ENCODE assay signal across 26 mouse cellular contexts in the genomic region with DNA sequence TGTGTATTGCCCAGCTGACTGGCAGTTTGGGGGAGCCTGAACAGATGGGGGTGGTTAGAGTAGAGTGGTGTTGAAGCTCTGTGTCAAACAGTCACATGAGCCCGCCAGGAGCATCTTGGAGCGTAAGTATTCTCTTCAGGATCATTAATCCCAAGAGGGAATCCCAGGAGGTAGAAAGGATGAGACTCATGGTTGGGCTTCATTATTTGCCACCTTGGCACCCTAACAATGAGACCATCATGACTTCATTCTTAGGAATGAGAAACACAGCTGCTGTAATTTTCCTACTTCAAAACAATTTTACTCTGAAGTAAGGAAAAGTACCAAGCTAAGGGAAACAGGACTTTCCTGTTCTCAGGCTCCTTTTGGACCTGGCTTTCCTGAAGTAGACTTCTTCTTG. TPM values are rescaled to one million over a fixed set of nuclear protein-coding genes. Genes with fewer than 3 reads are reported as not detected.
DNase-seq lines count a peak whose midpoint lies in the region; ATAC-seq and TF ChIP-seq lines count a peak whose summit lies in the region.
"Had no signal": no experiment of that assay in that cellular context is flagged by ENCODE, and none has a peak within 500 bp of the region (broad histone marks: within the 10 kb centered on the region; RNA-seq: fewer than 3 reads in every experiment).

No protein-coding gene starts in this region.

- H3K4me2 ChIP-seq in kidney, embryonic 14.5 days (replicated peaks; ENCODE audit: low read depth, low read length) = no peak overlapping the region
- H3K4me2 ChIP-seq: embryonic facial prominence, embryonic 13.5 days; embryonic facial prominence, embryonic 15.5 days; forebrain, embryonic 12.5 days had no signal

- no peak overlapping the region for H3K9ac ChIP-seq in kidney, embryonic 14.5 days (ENCODE audit: low read depth, low read length)
- H3K9ac ChIP-seq: embryonic facial prominence, embryonic 13.5 days; embryonic facial prominence, embryonic 15.5 days; forebrain, embryonic 12.5 days had no signal

- no peak for TF ChIP-seq CTCF in kidney, adult 2 months (conservative IDR thresholded peaks at IDR 0.05; ENCODE audit: insufficient read depth, insufficient read length, low read depth, low read length)
- no peak for TF ChIP-seq CTCF in Patski (IDR thresholded peaks at IDR 0.05)

- in situ Hi-C loops in Patski (cut with MboI; ENCODE audit: low pct_unique_long_range_greater_than_20kb) = no loop called here

- no peak for DNase-seq in kidney, adult 2 months
- peak; percentile 67 for DNase-seq in Patski (ENCODE audit: low read depth, low spot score)
- DNase-seq in layer of hippocampus, postnatal 25 days (ENCODE audit: extremely low spot score in 1 of 2, low spot score in 1 of 2) = no peak
- DNase-seq: adrenal gland, adult 8-10 months; adrenal gland, postnatal 14 days; adrenal gland, postnatal 36 days; cerebellum, adult 11-12 months; cerebellum, adult 2 months; cerebellum, adult 9-11 months; cerebellum, postnatal 14 days; cerebellum, postnatal 36 days; embryo, embryonic 11 days had no signal

- WGBS in kidney, adult 2 months = 42% methylated on average over 2 of the region's 2 CpGs
- 58% methylated on average over 2 of the region's 2 CpGs for WGBS in kidney, embryonic 14.5 days

- CTCF ChIA-PET in Patski (lab: Charles Lee) = interaction anchor here (0.8 to 1.2 kb wide), 3 partner anchors 37 to 47 kb away, joined by 3 read pairs; no protein-coding TSS in a partner anchor

- TF ChIP-seq POLR2A in kidney, adult 2 months (IDR thresholded peaks at IDR 0.05; ENCODE audit: low read depth, low read length) = no peak

- H3K4me3 ChIP-seq in kidney, adult 2 months (ENCODE audit: insufficient read depth, low read depth, low read length) = no peak overlapping the region
- H3K4me3 ChIP-seq in kidney, embryonic 14.5 days (ENCODE audit: low read length) = no peak overlapping the region
- H3K4me3 ChIP-seq: embryonic facial prominence, embryonic 13.5 days; embryonic facial prominence, embryonic 15.5 days; erythroblast, embryonic 14.5 days; forebrain, embryonic 10.5 days; forebrain, embryonic 12.5 days had no signal

- no peaks in the 10 kb centered on the region for H3K9me3 ChIP-seq in kidney, embryonic 14.5 days (ENCODE audit: control insufficient read depth, low read length)
- H3K9me3 ChIP-seq: embryonic facial prominence, embryonic 13.5 days; embryonic facial prominence, embryonic 15.5 days; forebrain, embryonic 12.5 days had no signal

- H3K27ac ChIP-seq in kidney, adult 2 months (ENCODE audit: insufficient read depth, low read depth, low read length) = peak overlapping the region; percentile 30; the same call in 1 of the 2 replicates
- H3K27ac ChIP-seq in kidney, embryonic 14.5 days (ENCODE audit: low read depth, low read length) = no peak overlapping the region
- H3K27ac ChIP-seq: embryonic facial prominence, embryonic 13.5 days; embryonic facial prominence, embryonic 15.5 days; forebrain, embryonic 10.5 days; forebrain, embryonic 12.5 days had no signal

- ATAC-seq in kidney, embryonic 14.5 days (ENCODE audit: low FRiP score, low TSS enrichment) = no peak
- ATAC-seq in Patski = peak; percentile 66
- ATAC-seq in CD4-positive, CD25-positive, alpha-beta regulatory T cell, adult 4 months = no peak
- ATAC-seq: activated CD4-positive, CD25-positive, alpha-beta regulatory T cell, adult 4 months; forebrain, embryonic 14.5 days; forebrain, embryonic 16.5 days had no signal

- POLR2A ChIA-PET in Patski (lab: Charles Lee) = interaction anchor here (0.6 to 1.6 kb wide), 2 partner anchors 10 to 35 kb away, joined by 4 to 7 read pairs; a partner anchor contains a TSS

- no peaks in the 10 kb centered on the region for H3K4me1 ChIP-seq in kidney, adult 2 months (ENCODE audit: control insufficient read depth, insufficient read depth, low read length)
- no peaks in the 10 kb centered on the region for H3K4me1 ChIP-seq in kidney, embryonic 14.5 days (ENCODE audit: control insufficient read depth, insufficient read depth, low read length)
- H3K4me1 ChIP-seq: embryonic facial prominence, embryonic 13.5 days; embryonic facial prominence, embryonic 15.5 days; forebrain, embryonic 10.5 days; forebrain, embryonic 12.5 days had no signal

- no peaks in the 10 kb centered on the region for H3K27me3 ChIP-seq in kidney, adult 2 months (replicated peaks; ENCODE audit: control insufficient read depth, insufficient read depth, low read length)
- no peaks in the 10 kb centered on the region for H3K27me3 ChIP-seq in kidney, embryonic 14.5 days (ENCODE audit: control insufficient read depth, insufficient read depth, low read length)
- no peaks in the 10 kb centered on the region for H3K27me3 ChIP-seq in Patski
- H3K27me3 ChIP-seq: CH12.LX; embryonic facial prominence, embryonic 13.5 days; embryonic facial prominence, embryonic 15.5 days; forebrain, embryonic 12.5 days had no signal

- H3K36me3 ChIP-seq in kidney, adult 2 months (ENCODE audit: control insufficient read depth, insufficient read depth, low read length) = no peaks in the 10 kb centered on the region
- H3K36me3 ChIP-seq in kidney, embryonic 14.5 days (ENCODE audit: control insufficient read depth, insufficient read depth, low read length) = no peaks in the 10 kb centered on the region
- H3K36me3 ChIP-seq: embryonic facial prominence, embryonic 13.5 days; embryonic facial prominence, embryonic 15.5 days; forebrain, embryonic 10.5 days; forebrain, embryonic 12.5 days; G1E had no signal

RNA-seq across cellular contexts. Expression of a gene that starts 10.1 kb away (rescaled TPM):
- 49.8 and 58.7 TPM in 2 replicates for polyA plus RNA-seq in kidney, adult 2 months (2012; rRNA removed)
- 130 and 141 TPM in 2 replicates for polyA plus RNA-seq in kidney, embryonic 14.5 days (2014; fragmentation: Nextera tagmentation; extraction: Ambion mirVana)
- polyA plus RNA-seq in Patski (2021) = 136 TPM
- 100 to 1,000 TPM; 165 to 170 TPM for total RNA-seq in layer of hippocampus, postnatal 25 days (2021)
- 100 to 1,000 TPM; 103 to 108 TPM for polyA plus RNA-seq in CD4-positive, CD25-positive, alpha-beta regulatory T cell, adult 4 months (2017; shearing (Covaris generic))

RNA-seq across cellular contexts. Expression of a gene that starts 10.4 kb away (rescaled TPM):
- not detected in 2 replicates for polyA plus RNA-seq in kidney, adult 2 months (2012; rRNA removed)
- not detected in 2 replicates for polyA plus RNA-seq in kidney, embryonic 14.5 days (2014; fragmentation: Nextera tagmentation; extraction: Ambion mirVana)
- polyA plus RNA-seq in Patski (2021) = not detected
- total RNA-seq in layer of hippocampus, postnatal 25 days (2021) = not detected
- 1 to 10 TPM in 1 of 2 experiments, not detected in 1; 1.7 TPM for polyA plus RNA-seq in CD4-positive, CD25-positive, alpha-beta regulatory T cell, adult 4 months (2017; shearing (Covaris generic))
- total RNA-seq: adrenal gland, postnatal 14 days had no signal
- polyA plus RNA-seq: activated CD4-positive, CD25-positive, alpha-beta regulatory T cell, adult 4 months; embryonic facial prominence, embryonic 11.5 days; embryonic facial prominence, embryonic 13.5 days; embryonic facial prominence, embryonic 15.5 days; erythroblast, embryonic 14.5 days; forebrain, embryonic 10.5 days; forebrain, embryonic 12.5 days; forebrain, embryonic 14.5 days; forebrain, embryonic 16.5 days; frontal cortex, adult 2 months had no signal
